Mouse (Mus musculus) intestine, embryonic 16.5 days (tissue): Measurements from ENCODE around the gene Prr5l. TPM values are rescaled to one million over a fixed set of nuclear protein-coding genes. Genes with fewer than 3 reads are reported as not detected.

Experiments
- ATAC-seq: fragments of 200-750 bp; cut with Nextera tagmentation; 2 replicates; pipeline ENCODE4 v1.8.0; 2017; ENCODE audit warnings: moderate TSS enrichment, moderate library complexity
- H3K27ac ChIP-seq: fragments of 300-500 bp; sonication (generic); 2 replicates; pipeline ENCODE4 v1.5.1; 2014; ENCODE audit warnings: mild to moderate bottlenecking, low read length
- H3K27me3 ChIP-seq: fragments of 300-500 bp; sonication (generic); replicated peaks from 2 replicates; pipeline ENCODE4 v1.6.1; 2014; ENCODE audit warnings: low read length, control low read depth, mixed read lengths; ENCODE audit not compliant: control insufficient read depth, insufficient read depth
- H3K36me3 ChIP-seq: fragments of 300-500 bp; sonication (generic); 2 replicates; pipeline ENCODE4 v1.6.1; 2014; ENCODE audit warnings: low read length, control low read depth; ENCODE audit not compliant: control insufficient read depth, insufficient read depth
- H3K4me1 ChIP-seq: fragments of 300-500 bp; sonication (generic); 2 replicates; pipeline ENCODE4 v1.6.1; 2014; ENCODE audit warnings: low read length, control low read depth, mixed read lengths; ENCODE audit not compliant: control insufficient read depth, insufficient read depth
- H3K4me2 ChIP-seq: fragments of 300-500 bp; sonication (generic); 2 replicates; pipeline ENCODE4 v1.6.1; 2014; ENCODE audit warnings: low read depth, low read length, control low read depth
- H3K4me3 ChIP-seq: fragments of 300-500 bp; sonication (generic); 2 replicates; pipeline ENCODE4 v1.5.1; 2014; ENCODE audit warnings: mild to moderate bottlenecking, low read length
- H3K9ac ChIP-seq: fragments of 300-500 bp; sonication (generic); 2 replicates; pipeline ENCODE4 v1.6.1; 2014; ENCODE audit warnings: low read depth, low read length
- H3K9me3 ChIP-seq: fragments of 300-500 bp; sonication (generic); 2 replicates; pipeline ENCODE4 v1.6.1; 2016; ENCODE audit warnings: low read length, control low read depth; ENCODE audit not compliant: control insufficient read depth
- WGBS: fragments of 180-500 bp; shearing (Covaris S2); extraction: QIAGEN DNeasy Blood & Tissue Kit; methylation state at CpG from one replicate; pipeline ENCODE4 v1.1.7; 2014; 5-methylcytosine and 5-hydroxymethylcytosine counted together
- polyA plus RNA-seq: library from polyadenylated mRNA; unstranded; fragments of >200 nt; fragmentation: Nextera tagmentation; extraction: Ambion mirVana; gene quantifications from 2 replicates; pipeline ENCODE4 v1.2.1, GENCODE M21; 2015

Gene Prr5l
- polyA plus RNA-seq = 23.9 and 31.0 TPM in 2 replicates

- H3K9me3 ChIP-seq = no peaks in the 10 kb centered on the region
- no peak within 1 kb of the TSS for H3K9ac ChIP-seq
- no peak within 1 kb of the TSS for H3K4me2 ChIP-seq
- H3K4me1 ChIP-seq = peaks cover 4% of the 10 kb centered on the region
- no peaks in the 10 kb centered on the region for H3K36me3 ChIP-seq
- ATAC-seq = no peak
- no peak within 1 kb of the TSS; the same call in 1 of the 2 replicates for H3K27ac ChIP-seq
- 50% methylated on average over 3 of the region's 3 CpGs for WGBS
- no peak within 1 kb of the TSS for H3K4me3 ChIP-seq
- H3K27me3 ChIP-seq = no peaks in the 10 kb centered on the region
Observed at GRCm38 (mm10) chr2:101882998-101883397, at the start of gene Prr5l. TSS of gene Prr5l (minus strand) at chr2:101883027.

DNA sequence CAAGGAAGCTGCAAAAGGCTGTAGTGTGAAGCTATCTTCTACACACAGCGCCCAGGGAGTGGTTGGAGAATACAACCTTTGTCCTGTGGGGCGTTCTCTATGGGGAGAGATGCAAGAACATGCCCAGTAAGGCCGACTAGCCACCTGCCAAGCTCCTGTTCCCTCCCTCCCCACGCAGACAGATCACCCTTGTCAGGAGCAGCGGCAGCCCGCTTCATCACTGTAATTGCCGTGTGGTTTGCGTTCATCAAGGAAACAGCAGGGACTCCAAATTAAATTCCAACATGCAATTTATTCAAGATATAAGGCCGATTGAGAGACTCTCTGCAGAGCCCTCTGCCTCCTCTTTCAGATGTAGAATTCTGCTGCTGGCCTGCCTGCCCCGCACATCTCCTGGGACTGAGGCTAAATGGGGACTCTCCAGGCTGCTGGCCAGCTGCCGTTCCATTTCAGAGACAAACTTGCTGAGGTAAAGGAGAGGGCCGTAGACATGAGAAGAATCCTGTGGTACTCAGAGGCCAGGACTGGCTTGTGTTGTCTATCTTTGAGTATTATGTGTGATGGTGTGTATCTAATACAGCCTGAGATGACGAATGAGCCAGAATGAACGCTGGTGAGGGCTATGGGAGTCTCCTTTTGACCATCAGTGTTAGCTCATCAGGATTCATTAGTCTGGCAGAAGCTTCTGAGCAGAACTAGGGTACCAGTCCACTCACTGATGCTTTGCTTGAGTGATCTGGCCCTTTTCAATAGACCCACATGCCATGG, 49.5 kb upstream of the Prr5l start:
- Histone ChIP-seq H3K9ac (no peak overlapping the region), H3K9me3 (no peaks in the 10 kb centered on the region), H3K36me3 (no peaks in the 10 kb centered on the region), H3K4me2 (peak overlapping the region; percentile 7; the same call in 1 of the 2 replicates), H3K27ac (peak overlapping the region; percentile 38; the same call in 1 of the 2 replicates), H3K4me1 (peaks cover 2% of the 10 kb centered on the region), H3K27me3 (no peaks in the 10 kb centered on the region), H3K4me3 (no peak overlapping the region)
- 64% methylated on average over 14 of the region's 14 CpGs for WGBS
- ATAC-seq = peak; percentile 94

- Histone ChIP-seq H3K4me3 (no peak overlapping the region), H3K27me3 (no peaks in the 10 kb centered on the region), H3K36me3 (no peaks in the 10 kb centered on the region), H3K9ac (no peak overlapping the region), H3K4me1 (peaks cover 6% of the 10 kb centered on the region), H3K27ac (no peak overlapping the region), H3K9me3 (no peaks in the 10 kb centered on the region), H3K4me2 (no peak overlapping the region)
- no peak for ATAC-seq
- WGBS = 83% methylated on average over 12 of the region's 12 CpGs
Observed at GRCm38 (mm10) chr2:101925591-101926188, 42.9 kb upstream of the Prr5l start.

DNA sequence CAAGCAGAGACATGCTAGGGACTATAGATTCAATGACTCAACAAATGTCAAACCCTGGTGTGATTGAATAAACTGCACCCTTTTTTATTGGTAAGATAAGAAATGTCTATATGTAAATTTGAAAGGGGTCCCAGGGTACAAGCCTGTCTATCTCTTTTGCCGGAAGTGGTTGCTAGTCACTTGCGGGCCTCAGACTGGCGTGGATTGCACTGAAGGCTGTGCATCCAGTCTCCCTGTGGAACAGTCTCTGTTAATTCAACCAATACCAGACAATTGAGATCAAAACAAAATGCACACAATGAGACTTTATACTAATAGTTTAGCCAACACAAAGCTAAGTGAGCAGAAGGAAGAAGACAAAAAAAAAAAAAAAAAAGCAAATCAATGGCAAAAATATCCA, 42.4 kb upstream of the Prr5l start:
- Histone ChIP-seq H3K9me3 (no peaks in the 10 kb centered on the region), H3K9ac (no peak overlapping the region), H3K27me3 (no peaks in the 10 kb centered on the region), H3K27ac (no peak overlapping the region), H3K36me3 (no peaks in the 10 kb centered on the region), H3K4me2 (no peak overlapping the region), H3K4me1 (peaks cover 6% of the 10 kb centered on the region), H3K4me3 (no peak overlapping the region)
- ATAC-seq = no peak
- WGBS = 76% methylated on average over 3 of the region's 3 CpGs

DNA sequence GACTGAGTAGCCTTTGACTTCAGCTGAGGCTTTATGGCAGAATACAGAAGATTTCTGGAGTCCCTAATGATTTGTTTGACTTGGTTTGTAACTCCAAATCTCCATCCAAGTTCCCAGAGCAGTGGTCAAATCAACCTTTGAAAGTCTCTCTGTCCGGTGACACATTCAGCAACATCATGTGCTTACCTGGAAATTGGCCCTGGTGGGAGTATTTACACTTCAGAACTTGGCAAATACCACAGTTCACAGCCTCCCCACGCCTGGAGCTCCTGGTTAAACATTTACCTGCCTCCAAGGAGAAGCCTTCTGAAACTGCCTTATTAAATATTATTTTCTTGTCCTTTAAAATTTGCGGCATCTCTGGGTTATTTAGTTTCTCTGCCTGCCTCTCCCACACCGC, 40.4 kb upstream of the Prr5l start:
- Histone ChIP-seq H3K27me3 (no peaks in the 10 kb centered on the region), H3K27ac (no peak overlapping the region), H3K36me3 (no peaks in the 10 kb centered on the region), H3K4me3 (no peak overlapping the region), H3K4me1 (peaks cover 9% of the 10 kb centered on the region), H3K4me2 (peak overlapping the region; percentile 43), H3K9ac (peak overlapping the region; percentile 37; the same call in 1 of the 2 replicates), H3K9me3 (no peaks in the 10 kb centered on the region)
- peak; percentile 82 for ATAC-seq
- WGBS = 51% methylated on average over 4 of the region's 4 CpGs

- WGBS = 87% methylated on average over 4 of the region's 4 CpGs
Observed at GRCm38 (mm10) chr2:101922302-101922701, 39.5 kb upstream of the Prr5l start.

GRCm38 (mm10) chr2:101920136-101920554, 37.3 kb upstream of the Prr5l start:
- 36% methylated on average over 2 of the region's 2 CpGs for WGBS
- no peak for ATAC-seq

More at GRCm38 (mm10) chr2:101922302-101922701, 39.5 kb upstream of the Prr5l start:
- H3K4me2 ChIP-seq = no peak overlapping the region
- no peaks in the 10 kb centered on the region for H3K27me3 ChIP-seq
- H3K27ac ChIP-seq = no peak overlapping the region
- H3K4me1 ChIP-seq = peaks cover 9% of the 10 kb centered on the region
- no peak overlapping the region for H3K9ac ChIP-seq
- H3K36me3 ChIP-seq = no peaks in the 10 kb centered on the region
- H3K9me3 ChIP-seq = no peaks in the 10 kb centered on the region
- ATAC-seq = no peak
- H3K4me3 ChIP-seq = no peak overlapping the region

GRCm38 (mm10) chr2:101918518-101918917, 35.7 kb upstream of the Prr5l start:
- Histone ChIP-seq H3K9ac (no peak overlapping the region), H3K27me3 (no peaks in the 10 kb centered on the region), H3K9me3 (no peaks in the 10 kb centered on the region), H3K4me3 (no peak overlapping the region), H3K36me3 (no peaks in the 10 kb centered on the region), H3K27ac (no peak overlapping the region), H3K4me1 (peaks cover 3% of the 10 kb centered on the region), H3K4me2 (no peak overlapping the region)
- WGBS = 82% methylated on average over 7 of the region's 7 CpGs
- ATAC-seq = 0 out of 2 replicates have a peak, but pooled peaks have one; percentile 36

More at GRCm38 (mm10) chr2:101920136-101920554, 37.3 kb upstream of the Prr5l start:
- H3K9ac ChIP-seq = no peak overlapping the region
- H3K9me3 ChIP-seq = no peaks in the 10 kb centered on the region
- H3K4me1 ChIP-seq = peaks cover 9% of the 10 kb centered on the region
- no peaks in the 10 kb centered on the region for H3K27me3 ChIP-seq
- H3K4me3 ChIP-seq = no peak overlapping the region
- H3K36me3 ChIP-seq = no peaks in the 10 kb centered on the region
- no peak overlapping the region for H3K27ac ChIP-seq
- H3K4me2 ChIP-seq = no peak overlapping the region

DNA sequence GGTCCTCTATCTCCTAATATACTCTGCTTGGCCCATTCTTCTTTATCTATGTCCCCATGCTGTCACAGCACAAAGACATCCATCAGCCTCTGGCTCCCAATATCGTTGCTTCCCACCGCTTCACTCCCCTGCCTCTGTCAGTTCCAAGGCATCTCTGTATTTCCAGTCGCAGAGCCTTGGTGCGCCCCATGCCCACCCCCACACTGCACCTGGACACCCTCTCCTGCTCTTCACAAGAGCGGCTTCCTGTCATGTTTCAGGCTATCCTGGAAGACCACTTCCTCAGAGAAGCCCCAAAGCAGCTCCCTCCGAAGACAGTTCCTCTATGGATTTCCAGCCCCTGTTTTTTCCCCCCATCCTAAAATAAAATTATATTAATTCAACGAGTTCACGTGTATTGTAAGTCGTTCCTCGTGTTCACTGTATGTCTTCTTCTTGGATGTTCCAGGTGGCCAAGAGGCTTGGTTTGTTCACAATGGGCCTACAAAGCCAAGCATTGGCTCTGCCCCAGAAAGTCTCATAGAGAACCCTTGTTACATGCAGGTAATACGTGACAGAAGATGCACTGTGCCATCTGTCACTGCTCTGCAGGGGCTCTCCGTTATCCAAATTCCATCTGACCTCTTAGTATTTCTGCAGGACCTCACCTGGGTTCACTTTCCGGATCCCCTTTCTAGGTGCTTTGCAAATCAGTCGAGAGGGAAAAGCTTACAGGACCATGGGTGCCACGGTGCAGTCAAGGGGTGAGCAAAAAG, 26.7 kb upstream of the Prr5l start:
- no peaks in the 10 kb centered on the region for H3K36me3 ChIP-seq
- H3K4me1 ChIP-seq = peaks cover 4% of the 10 kb centered on the region; the same call in 1 of the 2 replicates
- no peak overlapping the region for H3K4me2 ChIP-seq
- no peaks in the 10 kb centered on the region for H3K9me3 ChIP-seq
- no peak overlapping the region for H3K4me3 ChIP-seq
- no peak overlapping the region for H3K9ac ChIP-seq
- no peak overlapping the region for H3K27ac ChIP-seq
- no peak for ATAC-seq
- H3K27me3 ChIP-seq = no peaks in the 10 kb centered on the region
- 88% methylated on average over 15 of the region's 15 CpGs for WGBS
